Mouse (Mus musculus) cortical plate, adult 2 months (tissue): Measurements from ENCODE around the gene Rasal2.

Experiments
- CTCF ChIP-seq: fragments of 200-500 bp; IDR thresholded peaks from 2 replicates; pipeline ENCODE4 v1.5.1; 2011; ENCODE audit warnings: mild to moderate bottlenecking, control low read depth, low read length; ENCODE audit not compliant: insufficient read depth; ENCODE audit errors: extremely low read depth
- POLR2A ChIP-seq: fragments of 200-500 bp; IDR thresholded peaks from 2 replicates; pipeline ENCODE4 v1.6.1; 2011; ENCODE audit warnings: mild to moderate bottlenecking, low read length, control low read depth; ENCODE audit not compliant: insufficient read depth; ENCODE audit errors: extremely low read depth

DNA sequence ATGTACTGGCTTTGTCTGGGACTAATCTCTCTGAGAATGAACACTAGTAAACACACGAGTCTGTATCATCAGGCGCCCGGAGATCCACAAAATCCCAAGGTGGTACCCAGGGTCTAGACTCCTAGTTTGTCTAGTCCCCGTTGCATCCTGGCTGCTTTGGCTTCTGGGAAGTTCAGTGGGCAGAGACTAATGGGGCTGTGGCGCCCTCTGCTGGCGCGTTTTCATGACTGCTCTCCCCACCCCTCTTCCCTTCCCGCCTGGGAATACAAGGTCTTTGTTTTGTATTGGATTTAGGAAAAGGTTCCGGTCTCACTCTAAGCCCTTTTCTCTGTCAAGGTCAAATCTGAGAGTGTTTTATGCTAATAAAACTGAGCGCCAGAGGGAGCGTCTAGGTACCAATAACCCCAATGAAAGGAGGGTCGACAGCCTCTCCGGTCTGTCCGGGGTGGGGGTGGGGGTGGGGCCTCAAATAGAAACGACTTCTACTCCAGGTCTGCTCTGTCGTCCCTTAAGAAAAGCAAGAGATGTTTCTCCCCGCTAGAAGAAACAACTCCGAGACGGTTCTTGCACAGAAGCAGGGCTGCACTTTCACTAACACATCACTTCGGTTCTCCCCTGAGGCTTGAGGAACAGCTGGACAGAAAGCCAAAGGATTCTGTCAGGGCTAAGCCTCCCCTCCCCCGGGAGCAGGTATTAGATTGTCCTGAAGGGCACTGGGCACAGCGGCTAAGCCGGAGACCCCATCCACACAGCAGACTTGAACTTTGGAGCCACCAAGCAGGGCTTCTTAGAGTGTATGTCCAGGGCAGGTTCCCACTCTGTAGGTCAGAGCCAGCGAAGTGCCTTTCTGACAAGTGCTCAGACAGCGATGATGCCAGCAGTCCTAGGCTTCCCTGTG lies 326.0 kb downstream of the Rasal2 start:
- TF ChIP-seq CTCF (peak; percentile 70), POLR2A (no peak)
